Mouse (Mus musculus) left cerebral cortex, adult 18-20 months (tissue): ENCODE data around the gene Mxra7. TPM values are rescaled to one million over a fixed set of nuclear protein-coding genes. Genes with fewer than 3 reads are reported as not detected.

ENCODE experiments used
- DNase-seq, 2 experiments: peaks; one replicate each; pipeline ENCODE4 v3.0.0; 2021 to 2022; ENCODE audit warnings: low spot score in 2 of 2, mixed read lengths in 1 of 2
- total RNA-seq, 2 experiments: library from RNA; stranded (reverse); gene quantifications; 2 replicates each; pipeline ENCODE4 v1.2.3; 2021

Mxra7 gene
- total RNA-seq, 2 experiments from 2014 or later: 17.5 to 20.2 TPM

DNA sequence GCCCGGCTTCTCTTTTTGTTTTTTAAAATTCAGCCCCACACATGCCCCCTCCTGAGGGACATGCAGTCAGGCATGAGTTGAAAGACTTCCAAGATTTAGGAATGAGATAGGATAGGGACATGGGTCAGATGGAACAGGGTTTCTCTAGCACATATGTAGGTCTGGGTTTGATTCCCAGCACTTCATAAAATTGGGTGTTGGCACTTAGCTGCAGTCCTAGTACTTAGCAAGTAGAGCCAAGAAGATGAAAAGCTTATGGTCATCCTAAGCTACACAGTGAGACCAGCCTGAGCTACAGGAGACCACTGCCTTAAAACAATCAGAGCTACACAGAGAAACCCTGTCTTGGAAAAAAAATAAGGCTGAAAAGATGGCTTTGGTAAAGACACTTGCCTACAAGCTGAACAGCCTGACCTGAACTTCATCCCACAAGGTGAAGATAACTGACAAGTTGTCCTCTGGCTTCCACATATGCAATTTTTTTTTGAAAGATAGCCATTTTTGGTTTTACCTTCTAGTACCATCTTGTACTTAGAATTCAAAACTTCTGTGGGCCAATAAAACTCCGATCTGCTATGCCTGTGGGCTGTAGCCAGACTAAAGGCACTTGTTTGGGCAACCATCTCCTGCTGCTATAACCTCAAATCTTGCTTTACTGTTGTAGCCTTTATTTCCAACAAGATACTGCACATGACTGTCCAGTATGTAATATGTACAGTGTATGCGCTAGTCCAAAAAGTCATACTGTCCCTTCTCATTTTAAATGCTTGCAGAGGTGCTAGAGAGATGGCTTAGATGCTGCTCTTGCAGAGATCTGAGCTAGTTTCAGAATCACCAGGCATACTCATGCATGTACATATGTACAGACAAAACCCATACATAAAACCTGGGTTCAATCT is 19.6 kb upstream of the Mxra7 start:
- DNase-seq: no peak

DNA sequence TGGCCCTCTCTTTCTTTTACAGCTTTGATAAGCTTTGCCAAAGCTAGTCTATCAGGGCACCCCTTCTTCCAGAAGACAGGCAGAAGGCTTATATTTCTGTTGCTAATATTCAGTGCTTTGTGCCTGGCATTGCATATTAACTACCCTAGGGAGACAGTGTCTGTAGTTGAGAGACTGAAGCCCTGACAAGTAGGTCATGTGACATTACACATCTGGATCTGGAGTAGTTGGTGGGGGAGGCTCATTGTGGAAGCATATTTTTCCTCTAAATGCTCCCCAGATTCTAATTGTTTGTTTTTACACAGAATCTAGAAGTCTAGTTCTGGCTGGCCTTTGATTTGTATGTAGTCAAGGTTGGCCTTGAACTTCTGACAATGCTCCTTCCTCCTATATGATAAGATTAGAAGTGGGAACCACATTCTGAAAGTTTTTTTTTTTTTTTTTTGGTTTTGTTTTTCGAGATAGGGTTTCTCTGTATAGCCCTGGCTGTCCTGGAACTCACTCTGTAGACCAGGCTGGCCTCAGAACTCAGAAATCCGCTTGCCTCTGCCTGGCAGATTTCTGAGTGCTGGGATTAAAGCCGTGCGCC is 18.8 kb upstream of the Mxra7 start:
- no peak for DNase-seq

DNA sequence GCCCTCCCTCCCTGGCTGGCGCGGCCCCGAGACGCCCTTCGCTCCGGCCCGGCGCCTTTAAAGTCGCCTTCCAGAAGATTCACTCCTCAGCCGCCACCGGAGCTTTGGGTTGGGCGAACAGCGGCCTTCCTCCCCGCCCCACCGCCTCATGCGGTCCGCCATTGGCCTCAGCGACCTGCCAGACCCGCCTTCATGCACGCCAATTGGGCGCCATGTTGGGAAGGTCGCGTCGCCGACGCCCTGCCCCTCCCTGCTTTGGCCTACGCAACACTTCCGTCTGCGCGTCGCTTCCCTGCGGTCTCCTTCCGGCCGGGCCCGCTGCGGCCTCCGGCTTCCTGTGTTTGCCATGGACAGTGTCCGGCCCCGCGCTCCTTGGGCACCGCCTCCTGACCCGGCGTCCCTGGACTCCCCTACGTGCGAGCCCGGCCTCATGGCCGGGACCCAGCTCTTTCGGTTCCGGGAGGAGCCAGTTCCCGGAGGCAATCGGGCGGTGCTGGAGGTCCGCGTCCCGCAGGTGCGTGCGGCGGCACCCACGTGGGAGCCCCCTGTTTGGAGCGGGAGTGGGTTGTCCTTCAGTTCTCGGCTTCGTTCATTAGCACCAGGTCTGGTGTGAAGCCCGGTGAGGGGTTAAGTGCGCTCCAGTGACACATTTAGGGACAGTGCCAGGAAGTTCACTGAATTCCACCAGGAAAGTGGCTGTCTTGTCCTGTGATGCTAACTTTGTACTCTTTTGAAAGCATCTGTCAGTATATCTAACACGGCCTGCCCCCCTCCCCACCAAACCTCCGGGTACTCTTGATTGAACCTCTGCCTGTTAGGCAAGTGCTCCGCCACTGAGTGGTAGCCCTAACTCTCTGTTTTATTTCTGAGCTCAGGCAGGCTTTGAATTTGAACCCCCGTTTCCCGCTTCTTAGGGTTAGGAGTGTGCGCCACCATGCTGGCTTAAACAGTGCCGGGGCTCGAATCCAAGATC is 15.7 kb upstream of the Mxra7 start, which contains the start of the genes Mettl23 and Jmjd6:
Mettl23 (plus strand) TSS at position 18 of the 973 bp plus-strand sequence.
Jmjd6 (minus strand) TSS at position 189 of the 973 bp plus-strand sequence.
- DNase-seq: peak; percentile 97 to 98

DNA sequence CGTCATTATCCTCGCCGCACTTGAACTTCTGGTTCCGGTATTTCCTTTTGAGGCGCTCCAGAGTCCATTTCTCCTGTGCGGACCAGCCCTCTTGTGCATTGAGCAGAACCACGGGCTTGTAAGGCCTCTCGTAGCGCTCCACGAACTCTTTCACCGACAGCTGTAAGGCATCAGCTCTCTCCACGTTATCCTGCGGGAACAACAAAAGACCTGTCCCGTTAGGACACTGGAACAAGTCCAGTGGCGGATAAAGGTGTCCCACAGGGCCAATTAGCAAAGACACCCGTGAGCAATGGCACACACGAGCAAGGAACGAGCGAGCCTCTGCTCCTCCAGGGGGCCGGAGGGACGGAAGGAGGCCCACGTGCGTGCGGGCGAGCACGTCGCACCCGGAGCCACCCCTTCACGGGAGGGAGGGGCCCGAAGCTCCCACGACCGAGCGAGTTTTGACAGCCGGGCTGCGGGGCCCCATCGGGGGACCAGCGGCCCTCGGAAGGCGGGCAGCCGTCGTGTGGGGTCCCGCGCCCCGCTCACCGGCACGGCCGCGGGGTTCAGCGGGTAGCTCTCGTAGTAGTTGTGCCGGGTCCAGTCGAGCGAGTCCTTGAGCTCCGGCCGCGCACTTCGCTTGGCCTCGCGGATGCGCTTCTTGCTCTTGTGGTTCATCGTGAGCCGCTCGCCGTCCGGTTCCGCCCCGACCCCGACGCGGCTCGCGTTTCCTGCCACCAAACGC is 14.8 kb upstream of the Mxra7 start:
- peak; percentile 55 to 72 for DNase-seq

DNA sequence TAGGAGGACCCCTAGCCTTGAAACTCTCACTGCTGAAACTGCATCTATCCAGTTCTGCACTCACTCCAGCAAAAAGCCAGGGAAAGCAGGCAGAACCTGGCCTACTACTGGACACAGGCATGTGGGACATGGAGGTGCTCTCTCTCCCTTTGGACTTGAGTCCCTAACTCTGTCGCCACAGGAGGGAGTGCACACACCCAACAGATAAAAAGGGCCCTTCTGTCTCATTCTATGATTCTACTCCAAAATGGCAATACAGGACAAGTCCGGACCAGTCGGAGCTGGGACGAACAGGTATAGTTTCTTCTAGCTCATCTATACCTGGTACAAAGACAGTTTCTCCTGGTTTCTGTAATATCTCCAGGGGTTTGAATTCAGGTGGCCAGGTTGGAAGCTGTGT is 12.9 kb upstream of the Mxra7 start:
- DNase-seq: no peak

DNA sequence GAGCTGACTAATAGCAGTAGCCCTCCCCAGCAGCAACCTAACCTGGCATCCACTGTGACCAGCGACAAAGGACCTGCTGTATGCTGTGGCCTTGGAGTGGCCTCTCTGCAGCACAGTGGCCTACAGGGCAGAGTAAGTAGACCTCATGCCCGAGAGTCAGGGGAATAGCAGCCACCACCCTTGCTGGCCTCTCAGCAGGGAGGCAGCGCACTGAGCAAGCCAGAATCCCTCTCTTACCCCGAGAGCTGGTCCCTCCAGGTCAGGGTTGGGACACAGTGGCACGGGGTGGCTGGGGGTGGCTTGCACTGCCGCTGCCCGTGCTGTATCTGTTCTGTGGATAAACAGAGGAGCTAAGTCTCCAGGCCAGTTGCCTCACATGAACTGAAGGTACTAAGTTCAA is 11.8 kb upstream of the Mxra7 start:
- DNase-seq: no peak

DNA sequence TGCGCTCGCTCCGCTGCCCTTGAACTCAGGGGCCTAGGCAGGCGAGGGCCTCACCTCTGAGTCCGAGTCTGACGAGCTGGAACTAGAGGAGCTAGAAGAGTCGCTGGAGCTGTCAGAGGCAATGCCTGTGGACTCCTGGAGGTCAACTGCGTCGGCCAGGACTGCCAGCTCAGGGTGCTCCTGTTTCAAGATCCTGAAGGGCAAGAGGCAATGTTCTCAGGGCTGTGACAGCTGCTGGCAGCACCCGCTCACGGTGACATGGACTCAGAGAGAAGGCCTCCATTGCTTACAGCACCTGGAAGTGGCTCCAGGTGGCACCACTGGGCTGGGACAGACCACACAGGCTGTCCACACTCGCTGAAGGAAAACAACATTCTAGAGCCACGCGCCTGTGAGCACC is 11.1 kb upstream of the Mxra7 start:
- DNase-seq: no peak

DNA sequence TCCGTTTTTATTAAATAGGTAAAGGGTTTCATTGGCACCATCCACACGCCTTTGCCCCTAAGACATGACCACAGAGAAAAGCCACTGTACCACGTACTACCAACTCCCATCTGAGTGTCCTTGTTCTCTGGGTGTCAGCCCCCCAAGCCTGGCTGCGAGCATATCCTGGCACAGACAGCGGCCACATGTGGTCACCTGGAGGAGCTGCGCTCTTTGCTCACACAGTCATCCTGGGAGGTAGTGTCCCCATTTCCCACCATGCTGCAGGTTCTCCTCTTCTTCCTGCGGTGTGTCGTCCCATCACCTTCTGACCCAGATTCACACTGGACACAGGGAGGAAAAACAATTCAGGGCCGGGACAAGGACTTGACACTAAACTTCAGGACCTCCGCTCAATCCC is 9.6 kb upstream of the Mxra7 start:
- no peak for DNase-seq

DNA sequence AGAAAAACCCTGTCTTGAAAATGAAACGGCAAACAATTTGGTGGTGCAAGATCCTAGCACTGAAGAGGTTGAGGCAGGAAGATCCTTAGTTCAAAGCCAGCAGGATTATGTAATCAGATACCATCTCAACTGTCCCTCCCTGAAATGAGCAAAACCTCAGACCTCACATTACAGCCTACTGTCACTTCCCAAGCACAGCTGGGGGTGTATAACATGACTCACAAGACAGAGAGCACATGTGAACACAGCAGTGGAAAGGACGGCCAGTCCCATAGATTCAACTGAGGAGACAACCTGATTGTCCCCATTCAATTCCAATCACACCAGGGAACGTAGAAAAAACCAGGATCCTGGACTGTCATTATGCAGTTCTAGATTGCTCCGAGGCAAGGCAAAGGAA is 8.4 kb upstream of the Mxra7 start:
- DNase-seq: no peak

DNA sequence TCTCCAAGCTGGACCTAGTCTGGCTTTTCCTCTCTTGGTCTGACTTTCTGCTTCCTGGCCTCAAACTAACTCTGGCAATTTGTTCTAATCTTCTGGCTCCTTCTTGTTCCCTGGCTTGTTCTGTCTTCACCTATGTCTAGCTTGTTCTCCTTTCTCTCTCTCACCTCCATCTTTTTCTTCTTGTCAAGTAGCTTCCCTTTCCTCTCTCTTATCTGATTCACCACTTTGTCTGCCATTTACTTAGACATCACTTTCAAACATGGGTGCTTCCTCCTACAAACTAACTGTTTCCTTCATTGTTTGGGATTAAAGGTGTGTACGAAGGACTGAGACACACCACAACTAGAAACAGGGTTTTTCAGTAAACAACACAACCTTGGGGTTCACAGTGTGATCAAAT is 7.1 kb upstream of the Mxra7 start:
- no peak for DNase-seq

DNA sequence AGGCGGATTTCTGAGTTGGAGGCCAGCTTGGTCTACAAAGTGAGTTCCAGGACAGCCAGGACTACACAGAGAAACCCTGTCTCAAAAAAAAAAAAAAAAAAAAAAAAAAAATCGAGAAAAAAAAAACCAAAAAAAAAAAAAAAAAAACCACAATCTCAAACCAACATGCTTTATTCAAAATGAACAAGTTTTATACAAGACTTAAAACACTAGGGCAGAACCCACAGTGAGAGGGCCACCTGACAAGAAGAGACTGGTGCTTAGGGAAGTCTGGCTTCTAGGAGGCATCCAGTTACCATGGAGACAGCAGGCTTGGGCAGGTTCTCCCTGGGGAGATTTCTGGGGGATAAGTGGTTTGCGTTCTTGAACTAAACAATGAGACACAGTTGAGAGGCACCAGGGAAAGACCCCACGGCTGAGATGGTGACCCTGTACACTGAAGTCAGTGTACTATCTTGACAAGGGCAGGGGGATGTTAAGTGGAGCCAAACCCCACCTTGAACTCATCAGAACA is 4.4 kb upstream of the Mxra7 start:
- no peak for DNase-seq

DNA sequence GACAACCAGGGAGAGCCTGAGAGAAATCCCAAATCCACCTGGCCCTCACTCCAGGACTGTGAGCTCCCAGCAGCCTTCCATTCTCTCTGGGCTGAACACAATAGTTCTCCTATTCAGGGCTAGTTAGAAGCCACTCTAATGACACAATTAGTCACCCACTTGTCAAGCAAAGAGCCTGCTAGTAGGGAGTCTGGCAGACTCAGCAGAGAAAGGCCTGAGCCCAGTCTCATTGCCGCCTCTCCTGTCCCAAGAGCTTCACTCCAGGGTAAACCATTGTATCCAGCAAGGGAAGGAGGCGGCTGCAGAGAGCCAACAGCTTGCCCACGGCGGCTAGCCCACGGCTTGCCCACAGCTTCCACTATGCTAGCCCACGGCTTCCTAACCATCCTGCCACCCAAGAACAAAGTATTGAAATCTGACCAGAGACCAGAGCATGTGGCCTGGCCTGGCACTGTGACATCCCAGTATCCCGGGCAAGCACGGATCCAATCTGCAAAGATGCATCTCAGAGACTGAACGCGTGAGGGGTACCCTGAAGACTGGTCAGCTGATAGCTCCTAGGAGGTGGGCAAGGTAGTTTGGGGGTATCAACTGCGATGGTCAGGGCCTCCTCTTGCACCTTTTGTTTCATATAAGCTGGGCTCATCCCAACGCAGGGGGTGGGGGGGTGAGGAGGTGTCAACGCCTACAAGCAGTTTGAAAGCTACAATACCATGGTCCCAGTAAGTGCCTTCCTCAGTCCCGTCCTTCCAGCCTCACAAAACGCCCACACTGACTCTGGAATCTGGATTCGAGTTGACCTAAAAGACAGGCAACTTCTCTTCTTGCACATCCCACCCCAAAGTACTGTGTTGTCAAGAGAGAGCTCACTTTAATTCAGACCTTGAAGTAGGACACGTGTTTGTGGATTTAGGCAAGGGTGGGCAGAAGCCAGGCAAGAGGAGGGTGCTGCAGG is 1.0 kb downstream of the Mxra7 start:
- no peak for DNase-seq

DNA sequence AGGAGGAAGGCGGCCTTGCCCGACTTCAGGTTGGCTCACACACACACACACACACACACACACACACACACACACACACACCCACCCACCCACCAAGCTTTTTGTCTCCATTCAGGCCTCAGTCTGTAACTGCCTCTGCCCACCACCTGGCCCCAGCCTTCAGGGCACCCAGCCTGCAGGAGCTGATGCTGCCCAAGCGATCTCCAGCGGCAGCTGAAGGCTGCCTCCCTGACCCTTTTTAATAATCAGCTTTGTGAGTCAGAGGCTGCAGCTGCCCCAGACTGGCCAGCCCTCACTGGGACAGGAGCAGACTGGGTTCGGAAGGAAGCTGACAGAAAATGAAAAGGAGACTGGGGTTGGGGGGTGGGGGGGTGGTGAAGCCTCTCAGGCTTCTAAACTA is 2.6 kb downstream of the Mxra7 start:
- no peak for DNase-seq

DNA sequence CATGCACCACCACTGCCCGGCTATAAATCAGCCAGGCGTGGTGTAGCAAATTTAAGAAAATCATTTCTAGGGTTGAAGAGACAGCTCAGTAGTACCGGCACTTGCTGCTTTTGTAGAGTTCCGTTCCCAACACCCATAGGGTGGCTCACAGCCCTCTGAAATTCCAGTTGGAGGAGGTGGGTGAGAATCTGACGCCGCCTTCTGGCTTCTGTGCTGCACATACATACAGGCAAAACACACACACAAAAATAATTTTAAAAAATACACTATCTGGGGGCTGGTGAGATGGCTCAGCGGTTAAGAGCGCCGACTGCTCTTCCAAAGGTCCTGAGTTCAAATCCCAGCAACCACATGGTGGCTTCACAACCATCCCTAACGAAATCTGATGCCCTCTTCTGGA is 4.0 kb downstream of the Mxra7 start:
- DNase-seq: peak in 1 of 2 experiments; percentile 46

DNA sequence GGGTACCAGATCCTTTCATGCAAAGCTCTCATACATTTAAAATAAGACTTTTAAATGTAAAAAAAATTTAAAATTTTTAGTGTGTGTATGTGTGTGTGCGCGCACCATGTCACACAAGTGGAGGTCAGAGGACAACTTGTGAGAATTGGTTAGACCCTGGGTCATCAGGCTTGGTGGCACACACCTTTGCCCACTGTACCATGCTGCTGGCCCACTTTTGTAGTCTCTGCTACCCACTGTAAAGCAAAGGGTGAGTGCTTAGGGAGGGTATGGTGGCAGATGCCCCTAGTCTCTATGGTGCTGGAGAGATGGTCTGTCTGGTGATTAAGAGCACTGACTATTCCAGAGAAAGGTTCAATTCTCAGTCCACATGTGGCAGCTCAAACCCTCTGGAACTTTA is 4.6 kb downstream of the Mxra7 start:
- no peak for DNase-seq

DNA sequence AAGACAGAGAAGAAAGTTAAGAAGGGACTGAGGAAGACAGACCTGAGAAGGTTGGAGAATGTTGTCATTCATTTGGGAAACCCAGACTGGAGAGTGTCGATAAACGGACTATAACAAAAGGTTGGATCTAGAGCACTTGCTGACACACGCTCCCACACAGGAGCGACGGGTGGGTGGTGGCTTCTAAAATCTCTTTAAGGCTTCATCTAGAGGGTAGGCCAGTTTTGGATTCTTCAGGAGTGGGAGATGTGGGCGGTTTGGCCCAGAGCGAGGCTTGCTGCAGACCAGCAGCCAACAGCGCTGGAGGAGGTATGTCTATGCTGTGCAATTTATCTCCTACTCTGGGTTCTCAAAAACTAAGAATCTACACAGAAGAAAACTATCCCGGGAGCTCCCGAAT is 5.2 kb downstream of the Mxra7 start:
- DNase-seq: peak in 1 of 2 experiments; percentile 61

DNA sequence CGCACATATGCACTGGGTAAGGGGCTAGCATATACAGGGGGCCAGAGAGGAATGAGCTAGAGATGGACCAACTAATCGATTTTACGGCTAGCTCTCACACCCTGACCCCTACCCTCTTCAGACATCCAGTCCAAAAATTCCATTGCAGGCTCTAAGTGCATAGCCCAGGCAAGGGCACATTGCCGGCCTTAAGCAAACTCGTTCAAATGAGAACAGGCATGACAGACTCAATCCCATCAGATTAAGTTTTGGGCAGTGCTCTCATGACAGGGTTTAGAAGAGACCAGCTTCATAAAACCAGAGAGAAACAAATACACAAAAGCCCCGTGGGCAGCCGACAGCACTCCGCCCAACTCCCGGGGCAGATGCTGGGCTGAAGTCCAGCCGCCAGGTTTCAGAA is 5.6 kb downstream of the Mxra7 start:
- DNase-seq: no peak

DNA sequence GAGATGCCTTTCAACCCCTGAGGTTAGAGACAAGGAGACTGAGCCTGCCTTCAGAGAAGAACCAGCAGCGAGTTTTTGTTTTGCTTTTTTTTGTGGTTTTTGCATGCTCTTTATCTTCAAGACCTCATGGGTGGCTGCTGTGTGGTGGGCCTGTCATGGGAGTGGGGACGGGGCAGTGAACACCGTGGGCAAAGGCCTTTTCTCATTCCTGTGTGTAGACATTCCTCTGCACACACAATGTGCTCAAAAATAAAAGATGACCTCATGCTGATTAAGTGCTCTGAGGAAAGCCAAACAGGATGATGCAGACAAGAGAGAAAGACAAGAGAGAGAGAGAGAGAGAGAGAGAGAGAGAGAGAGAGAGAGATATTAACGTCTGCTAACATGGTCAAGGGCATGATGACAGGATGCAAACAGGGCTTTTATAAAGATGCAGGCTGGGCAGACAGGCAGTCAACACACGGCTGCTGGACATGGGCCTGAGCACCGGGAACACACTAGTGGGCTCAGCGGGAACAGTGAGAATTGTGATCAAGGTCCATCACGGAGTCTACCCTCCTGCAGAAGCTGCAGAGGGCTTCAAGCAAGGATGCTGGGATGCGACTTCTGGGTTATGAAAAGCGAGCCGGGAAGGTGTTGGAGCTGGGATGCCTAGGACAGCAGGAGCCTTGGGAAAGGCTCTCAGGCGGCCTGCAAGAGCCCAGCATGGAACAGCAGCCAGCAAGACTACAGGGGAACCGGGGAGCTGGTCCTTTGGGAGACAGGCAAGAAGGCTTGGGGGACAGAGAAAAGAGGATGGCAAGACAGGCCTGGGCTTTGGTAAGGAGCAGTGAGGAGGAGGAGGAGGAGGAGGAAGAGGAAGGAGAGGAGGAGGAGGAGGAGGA is 6.5 kb downstream of the Mxra7 start:
- DNase-seq: no peak
